14 mouse cellular contexts compared by ENCODE assay signal in the genomic region with DNA sequence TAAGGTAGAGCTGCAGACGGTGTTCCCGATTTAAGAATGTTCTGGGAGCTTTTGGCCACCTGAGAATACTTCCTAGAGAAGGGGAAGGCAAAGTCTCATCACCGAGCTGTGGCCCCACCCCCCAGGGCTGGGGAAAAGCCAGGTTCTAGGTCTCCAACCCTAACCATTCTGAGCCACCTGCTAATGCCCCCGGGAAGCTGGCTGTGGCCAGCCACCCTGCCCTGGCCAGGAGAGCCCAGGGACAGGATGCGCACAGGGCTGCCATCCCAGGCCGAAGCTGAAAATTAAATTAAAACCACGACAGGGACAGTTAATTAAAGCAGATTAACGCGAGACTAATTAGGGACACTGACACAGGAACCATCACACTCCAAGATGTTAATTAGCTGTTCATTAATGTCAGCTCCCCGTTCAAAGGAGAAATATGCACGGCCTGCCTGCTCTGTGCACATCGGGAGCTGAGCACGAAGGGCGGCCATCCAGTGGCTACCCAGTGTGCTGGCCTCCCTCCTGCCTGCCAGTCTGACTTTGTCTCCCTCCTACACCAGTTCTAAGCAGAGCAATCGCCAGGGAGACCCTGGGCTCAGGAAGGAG.
DNase-seq lines count a peak whose midpoint lies in the region; ATAC-seq lines count a peak whose summit lies in the region.
"Had no signal": no experiment of that assay in that cellular context is flagged by ENCODE, and none has a peak within 500 bp of the region (broad histone marks: within the 10 kb centered on the region; RNA-seq: fewer than 3 reads in every experiment).

No protein-coding gene starts in this region.

- H3K9ac ChIP-seq in forebrain, embryonic 15.5 days (replicated peaks): no peak overlapping the region
- peak overlapping the region; percentile 28; the same call in 1 of the 2 replicates for H3K9ac ChIP-seq in midbrain, embryonic 11.5 days (ENCODE audit: low read length)

- peak; percentile 90 for DNase-seq in retina, postnatal 1 day
- DNase-seq in retina, embryonic 14.5 days (ENCODE audit: low spot score): no peak
- DNase-seq in midbrain, embryonic 11.5 days (ENCODE audit: low spot score, missing footprints): no peak
- no peak for DNase-seq in spleen, postnatal 36 days (ENCODE audit: low spot score in 2 of 2)
- no peak for DNase-seq in left cerebral cortex, adult 8-10 months (ENCODE audit: low spot score in 2 of 2)
- DNase-seq: cerebellum, adult 9-11 months; kidney, adult 18-20 months; layer of hippocampus, adult 9-11 months; lung, adult 18-20 months; right cerebral cortex, postnatal 14 days; thymus, postnatal 4 days had no signal

- H3K4me2 ChIP-seq in forebrain, embryonic 15.5 days (replicated peaks): no peak overlapping the region
- no peak overlapping the region for H3K4me2 ChIP-seq in midbrain, embryonic 11.5 days
- H3K4me2 ChIP-seq: heart, embryonic 11.5 days had no signal

- 0 out of 2 replicates have a peak, but pooled peaks have one; percentile 33 for ATAC-seq in forebrain, embryonic 15.5 days (replicated peaks)
- no peak for ATAC-seq in midbrain, embryonic 11.5 days (ENCODE audit: low FRiP score)
- ATAC-seq in granulocyte monocyte progenitor cell, adult 5-6 weeks (replicated peaks; ENCODE audit: poor library complexity, severe bottlenecking): no peak

- no peak overlapping the region for H3K4me3 ChIP-seq in forebrain, embryonic 15.5 days
- no peak overlapping the region for H3K4me3 ChIP-seq in midbrain, embryonic 11.5 days (ENCODE audit: low read depth, low read length)

- no peaks in the 10 kb centered on the region for H3K27me3 ChIP-seq in forebrain, embryonic 15.5 days
- no peaks in the 10 kb centered on the region for H3K27me3 ChIP-seq in midbrain, embryonic 11.5 days (ENCODE audit: control insufficient read depth, insufficient read depth, low read length)

- H3K4me1 ChIP-seq in forebrain, embryonic 15.5 days: peaks cover 58% of the 10 kb centered on the region
- H3K4me1 ChIP-seq in midbrain, embryonic 11.5 days (ENCODE audit: control insufficient read depth, insufficient read depth, low read length): peaks cover 46% of the 10 kb centered on the region

- H3K36me3 ChIP-seq in forebrain, embryonic 15.5 days: no peaks in the 10 kb centered on the region
- no peaks in the 10 kb centered on the region for H3K36me3 ChIP-seq in midbrain, embryonic 11.5 days (ENCODE audit: control insufficient read depth, insufficient read depth, low read length)

- H3K9me3 ChIP-seq in forebrain, embryonic 15.5 days: no peaks in the 10 kb centered on the region
- H3K9me3 ChIP-seq in midbrain, embryonic 11.5 days (ENCODE audit: control insufficient read depth, low read length): no peaks in the 10 kb centered on the region

- H3K27ac ChIP-seq in forebrain, embryonic 15.5 days (replicated peaks): 0 out of 2 replicates have a peak overlapping the region, but pooled peaks have one; percentile 22
- H3K27ac ChIP-seq in midbrain, embryonic 11.5 days (ENCODE audit: low read depth, low read length): 0 out of 2 replicates have a peak overlapping the region, but pooled peaks have one; percentile 15

- 18% methylated on average over 15 of the region's 15 CpGs for WGBS in forebrain, embryonic 15.5 days
- WGBS in midbrain, embryonic 11.5 days: 72% methylated on average over 15 of the region's 15 CpGs
